Mouse (Mus musculus) megakaryocyte, embryonic 14.5 days (primary cell): ENCODE measurements around the gene Lias. TPM values are rescaled to one million over a fixed set of nuclear protein-coding genes. Genes with fewer than 3 reads are reported as not detected.

ENCODE experiments used
- H3K27me3 ChIP-seq: replicated peaks from 2 replicates; pipeline ENCODE3; 2012; ENCODE audit warnings: inconsistent platforms
- H3K36me3 ChIP-seq: replicated peaks from 2 replicates; pipeline ENCODE3; 2012; ENCODE audit warnings: low read length, inconsistent platforms, mixed read lengths
- H3K4me1 ChIP-seq: 2 replicates; pipeline ENCODE4 v1.6.1; 2012; ENCODE audit warnings: inconsistent platforms
- H3K4me3 ChIP-seq: replicated peaks from 2 replicates; pipeline ENCODE3; 2012; ENCODE audit warnings: moderate library complexity, mild to moderate bottlenecking, inconsistent platforms
- H3K9me3 ChIP-seq: 2 replicates; pipeline ENCODE4 v1.6.1; 2012; ENCODE audit warnings: inconsistent platforms
- FLI1 ChIP-seq: IDR thresholded peaks from 2 replicates; pipeline ENCODE4 v1.6.1; 2012; ENCODE audit warnings: low read length, inconsistent platforms, mixed read lengths
- GATA1 ChIP-seq: IDR thresholded peaks from 3 replicates; pipeline ENCODE4 v1.6.1; 2012; ENCODE audit warnings: mixed read lengths, low read length, inconsistent platforms, borderline replicate concordance
- polyA plus RNA-seq: library from polyadenylated mRNA; stranded (reverse); fragments of >175 nt; gene quantifications from 2 replicates; pipeline ENCODE4 v1.2.3, GENCODE M21; 2012; ENCODE audit warnings: low replicate concordance; ENCODE audit not compliant: insufficient read depth

Gene Lias
- polyA plus RNA-seq, 1 experiment: 2.3 TPM

- Histone ChIP-seq H3K36me3 (peaks cover 48% of the 10 kb centered on the region), H3K4me3 (no peak overlapping the region), H3K9me3 (no peaks in the 10 kb centered on the region), H3K27me3 (no peaks in the 10 kb centered on the region), H3K4me1 (peaks cover 32% of the 10 kb centered on the region)
- no peak for TF ChIP-seq GATA1
- no peak for TF ChIP-seq FLI1
Measured at GRCm38 (mm10) chr5:65385704-65386103, 5.6 kb upstream of the Lias start.

DNA sequence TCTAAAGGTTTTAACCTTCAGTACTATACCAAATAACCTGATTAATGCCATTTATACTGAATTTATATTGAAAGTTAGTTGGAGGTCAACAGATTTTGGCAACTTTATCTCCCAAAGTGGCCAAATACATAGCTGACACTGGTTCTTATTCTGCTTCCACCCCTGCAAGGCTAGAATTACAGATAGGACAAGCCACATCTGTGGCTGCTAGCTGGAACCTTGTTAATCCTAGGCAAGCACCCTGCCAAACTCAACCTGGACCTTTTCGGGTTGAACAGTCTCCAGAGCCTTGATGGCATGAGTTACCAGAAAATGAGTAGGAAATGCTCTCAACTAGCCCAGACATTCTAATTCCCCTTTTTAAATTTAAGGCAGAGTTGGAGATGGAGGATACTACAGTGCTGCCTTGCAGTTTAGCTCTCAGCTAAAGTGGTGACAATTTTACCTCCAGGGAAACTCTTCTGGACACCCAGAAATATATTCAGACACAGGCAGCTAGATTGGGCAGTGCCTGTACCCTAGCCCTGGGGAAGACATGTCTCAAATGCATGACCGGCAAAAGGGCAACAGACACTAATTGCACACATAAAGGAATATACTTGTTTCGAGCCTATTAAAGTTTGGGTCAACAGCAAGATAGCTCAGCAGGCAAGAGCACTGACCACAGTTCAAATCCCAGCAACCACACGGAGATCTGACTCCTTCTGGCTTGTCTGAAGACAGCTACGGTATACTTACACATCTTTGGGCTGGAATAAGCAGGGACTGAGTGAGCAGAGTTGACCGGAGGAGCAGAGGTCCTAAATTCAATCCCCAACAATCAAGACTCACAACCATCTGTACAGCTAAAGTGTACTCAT lies 4.1 kb upstream of the Lias start:
- Histone ChIP-seq H3K4me1 (peaks cover 32% of the 10 kb centered on the region), H3K9me3 (no peaks in the 10 kb centered on the region), H3K27me3 (no peaks in the 10 kb centered on the region), H3K36me3 (peaks cover 48% of the 10 kb centered on the region), H3K4me3 (no peak overlapping the region)
- TF ChIP-seq FLI1 (no peak), GATA1 (no peak)

DNA sequence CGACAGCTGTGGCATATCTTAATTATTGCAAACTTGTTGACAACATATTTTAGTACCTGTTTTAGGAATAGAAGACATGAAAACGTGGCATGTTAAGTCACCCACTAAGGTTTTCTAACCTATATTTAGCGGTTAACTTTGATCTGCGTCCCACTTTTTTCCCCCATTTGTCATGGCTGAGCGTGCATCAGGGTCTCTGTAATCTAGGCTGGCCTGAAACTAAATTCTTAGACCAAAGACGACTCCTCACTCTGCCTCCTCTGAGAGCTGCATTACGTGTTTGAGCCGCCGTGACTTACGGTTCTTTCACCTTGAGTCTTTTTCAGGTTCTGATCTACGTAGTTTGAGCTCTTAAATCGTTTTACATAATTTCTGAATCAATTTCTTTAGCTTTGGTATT lies 456 bp downstream of the Lias start:
- Histone ChIP-seq H3K36me3 (peaks cover 66% of the 10 kb centered on the region), H3K4me3 (peak overlapping the region; percentile 96), H3K9me3 (no peaks in the 10 kb centered on the region), H3K27me3 (no peaks in the 10 kb centered on the region), H3K4me1 (peaks cover 39% of the 10 kb centered on the region)
- TF ChIP-seq FLI1 (no peak), GATA1 (no peak)

DNA sequence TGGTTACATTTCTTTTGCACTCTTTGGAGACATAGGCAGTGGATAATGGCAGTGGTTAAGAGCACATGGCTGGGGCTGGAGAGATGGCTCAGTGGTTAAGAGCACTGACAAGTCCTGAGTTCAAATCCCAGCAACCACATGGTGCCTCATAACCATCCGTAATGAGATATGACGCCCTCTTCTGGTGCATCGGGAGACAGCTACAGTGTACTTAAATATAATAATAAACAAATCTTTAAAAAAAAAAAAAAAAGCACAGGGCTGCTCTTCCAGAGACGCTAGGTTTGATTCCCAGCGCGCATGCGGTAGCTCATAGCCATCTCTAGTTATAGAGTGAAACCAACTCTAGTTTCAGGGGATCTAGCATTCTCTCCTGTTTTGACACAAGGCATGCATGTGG lies 3.1 kb downstream of the Lias start:
- H3K4me3 ChIP-seq: no peak overlapping the region
- TF ChIP-seq FLI1: no peak
- no peak for TF ChIP-seq GATA1
- H3K36me3 ChIP-seq: peaks cover 63% of the 10 kb centered on the region
- no peaks in the 10 kb centered on the region for H3K9me3 ChIP-seq
- H3K4me1 ChIP-seq: peaks cover 17% of the 10 kb centered on the region
- no peaks in the 10 kb centered on the region for H3K27me3 ChIP-seq

GRCm38 (mm10) chr5:65401251-65401994 lies 10.1 kb downstream of the Lias start:
- Histone ChIP-seq H3K9me3 (no peaks in the 10 kb centered on the region), H3K4me3 (no peak overlapping the region), H3K36me3 (peaks cover 92% of the 10 kb centered on the region)

GRCm38 (mm10) chr5:65407989-65408388 lies 16.7 kb downstream of the Lias start:
- Histone ChIP-seq H3K27me3 (no peaks in the 10 kb centered on the region), H3K4me1 (no peaks in the 10 kb centered on the region), H3K9me3 (no peaks in the 10 kb centered on the region), H3K36me3 (peaks cover 82% of the 10 kb centered on the region), H3K4me3 (no peak overlapping the region)
- TF ChIP-seq FLI1 (no peak), GATA1 (no peak)

More at GRCm38 (mm10) chr5:65401251-65401994, 10.1 kb downstream of the Lias start:
- no peaks in the 10 kb centered on the region for H3K27me3 ChIP-seq
- peaks cover 8% of the 10 kb centered on the region for H3K4me1 ChIP-seq
- TF ChIP-seq FLI1 (no peak), GATA1 (no peak)

DNA sequence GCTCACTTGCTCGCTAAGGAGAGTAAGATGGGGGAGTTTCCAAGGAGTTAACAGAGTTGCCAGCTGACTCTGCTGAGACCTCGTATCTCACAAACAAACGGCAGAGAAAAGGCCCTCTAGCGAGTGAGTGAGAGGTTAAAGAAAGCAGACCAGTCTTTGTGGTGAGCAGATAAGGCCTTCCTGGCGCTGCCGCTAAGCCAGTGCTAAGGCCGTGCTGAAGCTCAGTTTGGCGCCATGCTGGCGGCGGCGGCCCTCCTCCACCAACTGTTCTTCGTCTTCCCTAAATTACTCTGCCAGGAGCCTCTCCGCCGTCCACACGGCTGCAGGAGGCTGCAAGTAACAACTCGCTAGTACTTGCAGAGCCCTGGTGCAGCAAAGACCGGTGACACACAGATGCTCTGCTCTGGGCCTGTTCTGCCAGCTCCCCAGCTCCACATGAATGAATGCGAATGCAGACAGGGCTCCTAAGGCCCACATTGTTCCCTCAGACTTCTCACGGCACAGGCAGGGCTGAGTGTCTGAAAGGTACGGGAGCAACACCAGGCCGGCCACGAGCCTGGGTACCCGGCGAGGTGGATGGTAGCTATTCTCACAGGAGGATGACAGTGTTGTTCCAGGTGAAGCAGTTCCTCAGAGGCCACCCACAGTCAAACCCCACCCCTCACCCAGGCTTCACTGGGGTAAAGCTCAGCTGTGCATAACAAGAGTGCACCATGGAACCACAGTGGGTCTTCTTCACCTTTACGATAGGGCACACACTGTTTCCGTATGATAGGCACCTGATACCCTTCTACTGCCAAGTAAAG lies 24.6 kb downstream of the Lias start:
- Histone ChIP-seq H3K9me3 (no peaks in the 10 kb centered on the region), H3K4me1 (peaks cover 12% of the 10 kb centered on the region), H3K36me3 (peaks cover 50% of the 10 kb centered on the region), H3K27me3 (no peaks in the 10 kb centered on the region), H3K4me3 (no peak overlapping the region)
- TF ChIP-seq GATA1 (no peak), FLI1 (no peak)

GRCm38 (mm10) chr5:65419136-65419535 lies 27.8 kb downstream of the Lias start:
- Histone ChIP-seq H3K27me3 (no peaks in the 10 kb centered on the region), H3K4me1 (peaks cover 12% of the 10 kb centered on the region), H3K36me3 (peaks cover 64% of the 10 kb centered on the region), H3K4me3 (no peak overlapping the region), H3K9me3 (no peaks in the 10 kb centered on the region)
- TF ChIP-seq FLI1 (no peak), GATA1 (no peak)

DNA sequence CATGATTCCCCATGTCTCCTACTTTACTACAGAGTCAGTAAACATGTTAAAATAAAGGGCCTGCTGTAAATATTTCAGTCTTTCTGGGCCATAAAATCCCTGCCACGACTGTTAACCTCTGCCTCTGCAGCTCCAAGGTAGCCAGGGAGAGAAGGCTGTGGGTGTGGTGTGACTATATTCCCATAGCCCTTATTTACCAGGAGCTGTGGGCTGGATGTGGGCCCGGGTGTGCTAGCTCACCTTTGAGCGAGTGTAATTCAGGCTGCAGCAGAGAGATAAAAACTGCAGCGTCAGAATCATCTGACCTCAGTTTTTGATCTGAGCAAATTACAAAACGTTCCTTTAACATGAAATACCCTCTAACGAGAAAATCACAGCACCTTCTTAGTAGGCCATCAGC lies 29.5 kb downstream of the Lias start:
- Histone ChIP-seq H3K36me3 (peaks cover 65% of the 10 kb centered on the region), H3K27me3 (no peaks in the 10 kb centered on the region), H3K4me3 (no peak overlapping the region), H3K4me1 (peaks cover 5% of the 10 kb centered on the region), H3K9me3 (no peaks in the 10 kb centered on the region)
- TF ChIP-seq FLI1 (no peak), GATA1 (no peak)
